Mouse (Mus musculus) thymus, adult 2 months (tissue): ENCODE measurements around the gene Ttc7b.

Experiments used
- CTCF ChIP-seq: fragments of 200-500 bp; IDR thresholded peaks from 2 replicates; pipeline ENCODE4 v1.5.1; 2012; ENCODE audit warnings: mild to moderate bottlenecking, control low read depth, low read length, moderate library complexity, borderline replicate concordance; ENCODE audit not compliant: control insufficient read depth, poor library complexity, insufficient read depth; ENCODE audit errors: extremely low read depth
- POLR2A ChIP-seq: fragments of 200-500 bp; IDR thresholded peaks from 2 replicates; pipeline ENCODE4 v1.6.1; 2012; ENCODE audit warnings: mild to moderate bottlenecking, low read length, control low read depth, moderate library complexity; ENCODE audit not compliant: control insufficient read depth, poor library complexity, insufficient read depth; ENCODE audit errors: extremely low read depth

DNA sequence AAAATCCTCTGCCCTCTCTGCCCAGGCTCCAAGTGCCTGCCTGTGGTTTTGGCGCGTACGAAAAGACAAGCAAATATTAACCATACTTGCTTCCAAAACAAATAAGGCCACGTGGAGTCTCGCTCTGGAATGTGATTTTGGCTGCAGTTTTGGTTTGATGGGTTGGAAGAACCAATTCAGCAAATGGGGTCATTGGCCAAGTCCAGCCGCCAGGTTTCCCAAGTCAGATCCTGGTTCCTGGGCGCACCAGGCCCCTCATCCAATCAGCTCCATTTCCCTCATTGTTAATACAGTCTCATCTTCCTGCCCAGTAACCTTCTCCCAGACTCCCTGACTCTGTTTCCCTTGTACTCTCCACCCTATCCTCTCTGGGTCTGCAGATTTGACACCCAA, 946 bp downstream of the Ttc7b start:
- TF ChIP-seq CTCF: no peak
- TF ChIP-seq POLR2A: no peak
